Mouse (Mus musculus): ENCODE results near the gene Ptprs. TPM values are rescaled to one million over a fixed set of nuclear protein-coding genes. Genes with fewer than 3 reads are reported as not detected.

The Ptprs gene
- polyA plus RNA-seq, 1 experiment from 2014 or later = 115 TPM

GRCm38 (mm10) chr17:56411437-56411836, 64.8 kb downstream of the Ptprs start:
- 96% methylated on average over 7 of the region's 7 CpGs for WGBS
- no peak overlapping the region for H3K4me2 ChIP-seq (replicated peaks; ENCODE audit: low read depth, low read length)
- ATAC-seq (ENCODE audit: low FRiP score, low TSS enrichment) = no peak
- peaks cover 11% of the 10 kb centered on the region; the same call in 1 of the 2 replicates for H3K4me1 ChIP-seq (ENCODE audit: control insufficient read depth, insufficient read depth, low read length)
- H3K4me3 ChIP-seq (ENCODE audit: low read length) = no peak overlapping the region
- H3K9ac ChIP-seq (ENCODE audit: low read depth, low read length) = no peak overlapping the region
- no peaks in the 10 kb centered on the region for H3K9me3 ChIP-seq (ENCODE audit: control insufficient read depth, low read length)
- H3K27me3 ChIP-seq (ENCODE audit: control insufficient read depth, insufficient read depth, low read length) = no peaks in the 10 kb centered on the region
- H3K27ac ChIP-seq (ENCODE audit: low read depth, low read length) = no peak overlapping the region
- peaks cover 58% of the 10 kb centered on the region for H3K36me3 ChIP-seq (ENCODE audit: control insufficient read depth, insufficient read depth, low read length)

GRCm38 (mm10) chr17:56409759-56410158, 66.5 kb downstream of the Ptprs start:
- Histone ChIP-seq H3K4me3 (ENCODE audit: low read length) (no peak overlapping the region), H3K27ac (ENCODE audit: low read depth, low read length) (no peak overlapping the region; the same call in 1 of the 2 replicates)
- ATAC-seq (ENCODE audit: low FRiP score, low TSS enrichment) = 0 out of 2 replicates have a peak, but pooled peaks have one; percentile 51

GRCm38 (mm10) chr17:56408965-56409625, 67.2 kb downstream of the Ptprs start:
- Histone ChIP-seq H3K4me3 (ENCODE audit: low read length) (no peak overlapping the region), H3K27ac (ENCODE audit: low read depth, low read length) (no peak overlapping the region; the same call in 1 of the 2 replicates), H3K9me3 (ENCODE audit: control insufficient read depth, low read length) (no peaks in the 10 kb centered on the region), H3K4me2 (replicated peaks; ENCODE audit: low read depth, low read length) (no peak overlapping the region), H3K27me3 (ENCODE audit: control insufficient read depth, insufficient read depth, low read length) (no peaks in the 10 kb centered on the region), H3K4me1 (ENCODE audit: control insufficient read depth, insufficient read depth, low read length) (peaks cover 11% of the 10 kb centered on the region; the same call in 1 of the 2 replicates), H3K9ac (ENCODE audit: low read depth, low read length) (no peak overlapping the region; the same call in 1 of the 2 replicates), H3K36me3 (ENCODE audit: control insufficient read depth, insufficient read depth, low read length) (peaks cover 37% of the 10 kb centered on the region)
- no peak for ATAC-seq (ENCODE audit: low FRiP score, low TSS enrichment)
- 55% methylated on average over 13 of the region's 13 CpGs for WGBS

More at GRCm38 (mm10) chr17:56409759-56410158, 66.5 kb downstream of the Ptprs start:
- no peaks in the 10 kb centered on the region for H3K27me3 ChIP-seq (ENCODE audit: control insufficient read depth, insufficient read depth, low read length)
- H3K36me3 ChIP-seq (ENCODE audit: control insufficient read depth, insufficient read depth, low read length) = peaks cover 41% of the 10 kb centered on the region
- H3K9ac ChIP-seq (ENCODE audit: low read depth, low read length) = no peak overlapping the region
- no peak overlapping the region for H3K4me2 ChIP-seq (replicated peaks; ENCODE audit: low read depth, low read length)
- WGBS = 37% methylated on average over 8 of the region's 8 CpGs
- no peaks in the 10 kb centered on the region for H3K9me3 ChIP-seq (ENCODE audit: control insufficient read depth, low read length)
- peaks cover 11% of the 10 kb centered on the region; the same call in 1 of the 2 replicates for H3K4me1 ChIP-seq (ENCODE audit: control insufficient read depth, insufficient read depth, low read length)

- 47% methylated on average over 8 of the region's 8 CpGs for WGBS
- no peak overlapping the region for H3K4me3 ChIP-seq (ENCODE audit: low read length)
- no peaks in the 10 kb centered on the region for H3K27me3 ChIP-seq (ENCODE audit: control insufficient read depth, insufficient read depth, low read length)
- H3K27ac ChIP-seq (ENCODE audit: low read depth, low read length) = no peak overlapping the region
- no peak for ATAC-seq (ENCODE audit: low FRiP score, low TSS enrichment)
- H3K9me3 ChIP-seq (ENCODE audit: control insufficient read depth, low read length) = no peaks in the 10 kb centered on the region
- H3K9ac ChIP-seq (ENCODE audit: low read depth, low read length) = no peak overlapping the region
- peaks cover 28% of the 10 kb centered on the region for H3K36me3 ChIP-seq (ENCODE audit: control insufficient read depth, insufficient read depth, low read length)
- H3K4me1 ChIP-seq (ENCODE audit: control insufficient read depth, insufficient read depth, low read length) = peaks cover 11% of the 10 kb centered on the region; the same call in 1 of the 2 replicates
- H3K4me2 ChIP-seq (replicated peaks; ENCODE audit: low read depth, low read length) = no peak overlapping the region
Measured at GRCm38 (mm10) chr17:56407379-56407778, 68.9 kb downstream of the Ptprs start.

GRCm38 (mm10) chr17:56406878-56407277, 69.4 kb downstream of the Ptprs start:
- peaks cover 28% of the 10 kb centered on the region for H3K36me3 ChIP-seq (ENCODE audit: control insufficient read depth, insufficient read depth, low read length)
- H3K4me1 ChIP-seq (ENCODE audit: control insufficient read depth, insufficient read depth, low read length) = peaks cover 11% of the 10 kb centered on the region; the same call in 1 of the 2 replicates
- no peak overlapping the region; the same call in 1 of the 2 replicates for H3K27ac ChIP-seq (ENCODE audit: low read depth, low read length)
- H3K4me3 ChIP-seq (ENCODE audit: low read length) = no peak overlapping the region
- H3K9me3 ChIP-seq (ENCODE audit: control insufficient read depth, low read length) = no peaks in the 10 kb centered on the region
- WGBS = 68% methylated on average over 4 of the region's 4 CpGs
- H3K27me3 ChIP-seq (ENCODE audit: control insufficient read depth, insufficient read depth, low read length) = no peaks in the 10 kb centered on the region
- ATAC-seq (ENCODE audit: low FRiP score, low TSS enrichment) = no peak
- H3K9ac ChIP-seq (ENCODE audit: low read depth, low read length) = no peak overlapping the region
- no peak overlapping the region for H3K4me2 ChIP-seq (replicated peaks; ENCODE audit: low read depth, low read length)

- no peak overlapping the region for H3K4me3 ChIP-seq (ENCODE audit: low read length)
- peaks cover 28% of the 10 kb centered on the region for H3K36me3 ChIP-seq (ENCODE audit: control insufficient read depth, insufficient read depth, low read length)
- 78% methylated on average over 14 of the region's 14 CpGs for WGBS
- peaks cover 11% of the 10 kb centered on the region; the same call in 1 of the 2 replicates for H3K4me1 ChIP-seq (ENCODE audit: control insufficient read depth, insufficient read depth, low read length)
- H3K27ac ChIP-seq (ENCODE audit: low read depth, low read length) = no peak overlapping the region; the same call in 1 of the 2 replicates
- H3K4me2 ChIP-seq (replicated peaks; ENCODE audit: low read depth, low read length) = no peak overlapping the region
- ATAC-seq (ENCODE audit: low FRiP score, low TSS enrichment) = no peak
- no peaks in the 10 kb centered on the region for H3K27me3 ChIP-seq (ENCODE audit: control insufficient read depth, insufficient read depth, low read length)
- no peaks in the 10 kb centered on the region for H3K9me3 ChIP-seq (ENCODE audit: control insufficient read depth, low read length)
- no peak overlapping the region for H3K9ac ChIP-seq (ENCODE audit: low read depth, low read length)
Measured at GRCm38 (mm10) chr17:56405856-56406840, 70.1 kb downstream of the Ptprs start.

- WGBS = 96% methylated on average over 3 of the region's 3 CpGs
- H3K4me1 ChIP-seq (ENCODE audit: control insufficient read depth, insufficient read depth, low read length) = peaks cover 11% of the 10 kb centered on the region; the same call in 1 of the 2 replicates
- H3K4me2 ChIP-seq (replicated peaks; ENCODE audit: low read depth, low read length) = no peak overlapping the region
- no peak overlapping the region for H3K4me3 ChIP-seq (ENCODE audit: low read length)
- no peak for ATAC-seq (ENCODE audit: low FRiP score, low TSS enrichment)
- no peaks in the 10 kb centered on the region for H3K9me3 ChIP-seq (ENCODE audit: control insufficient read depth, low read length)
- peaks cover 30% of the 10 kb centered on the region for H3K36me3 ChIP-seq (ENCODE audit: control insufficient read depth, insufficient read depth, low read length)
- no peak overlapping the region for H3K27ac ChIP-seq (ENCODE audit: low read depth, low read length)
- H3K27me3 ChIP-seq (ENCODE audit: control insufficient read depth, insufficient read depth, low read length) = no peaks in the 10 kb centered on the region
- no peak overlapping the region for H3K9ac ChIP-seq (ENCODE audit: low read depth, low read length)
Measured at GRCm38 (mm10) chr17:56405341-56405740, 70.9 kb downstream of the Ptprs start.

- H3K4me1 ChIP-seq (ENCODE audit: control insufficient read depth, insufficient read depth, low read length) = no peaks in the 10 kb centered on the region
- H3K27ac ChIP-seq (ENCODE audit: low read depth, low read length) = no peak overlapping the region
- H3K4me3 ChIP-seq (ENCODE audit: low read length) = no peak overlapping the region
- WGBS = 94% methylated on average over 4 of the region's 4 CpGs
- H3K9ac ChIP-seq (ENCODE audit: low read depth, low read length) = no peak overlapping the region
- H3K36me3 ChIP-seq (ENCODE audit: control insufficient read depth, insufficient read depth, low read length) = peaks cover 72% of the 10 kb centered on the region
- no peak for ATAC-seq (ENCODE audit: low FRiP score, low TSS enrichment)
- H3K4me2 ChIP-seq (replicated peaks; ENCODE audit: low read depth, low read length) = no peak overlapping the region
- H3K27me3 ChIP-seq (ENCODE audit: control insufficient read depth, insufficient read depth, low read length) = no peaks in the 10 kb centered on the region
- no peaks in the 10 kb centered on the region for H3K9me3 ChIP-seq (ENCODE audit: control insufficient read depth, low read length)
Measured at GRCm38 (mm10) chr17:56401051-56401521, 75.2 kb downstream of the Ptprs start.

Data from kidney, embryonic 14.5 days (tissue).